29 mouse cellular contexts compared by ENCODE assay signal in genomic region chr8:65553376-65554014, GRCm38 (mm10).
"Had no signal": no experiment of that assay in that cellular context is flagged by ENCODE, and none has a peak within 500 bp of the region (broad histone marks: within the 10 kb centered on the region; RNA-seq: fewer than 3 reads in every experiment).

No protein-coding gene starts in this region.

- H3K9ac ChIP-seq: limb, embryonic 12.5 days; limb, embryonic 13.5 days; limb, embryonic 15.5 days; liver, embryonic 12.5 days; liver, embryonic 13.5 days; liver, embryonic 14.5 days; liver, embryonic 15.5 days; liver, postnatal 0 days; lung, embryonic 14.5 days; lung, embryonic 15.5 days; midbrain, embryonic 12.5 days; midbrain, embryonic 13.5 days; midbrain, embryonic 15.5 days; neural tube, embryonic 12.5 days had no signal

- H3K27me3 ChIP-seq: limb, embryonic 12.5 days; limb, embryonic 13.5 days; limb, embryonic 15.5 days; liver, embryonic 12.5 days; liver, embryonic 13.5 days; liver, embryonic 15.5 days; lung, embryonic 15.5 days; megakaryocyte, embryonic 14.5 days; midbrain, embryonic 12.5 days; midbrain, embryonic 13.5 days; midbrain, embryonic 15.5 days; neural tube, embryonic 12.5 days had no signal

- H3K4me2 ChIP-seq: limb, embryonic 12.5 days; limb, embryonic 13.5 days; limb, embryonic 15.5 days; liver, embryonic 11.5 days; liver, embryonic 12.5 days; liver, embryonic 13.5 days; liver, embryonic 15.5 days; lung, embryonic 14.5 days; lung, embryonic 15.5 days; midbrain, embryonic 11.5 days; midbrain, embryonic 12.5 days; midbrain, embryonic 13.5 days; midbrain, embryonic 15.5 days; neural tube, embryonic 12.5 days had no signal

- H3K27ac ChIP-seq: limb, embryonic 10.5 days; limb, embryonic 12.5 days; limb, embryonic 13.5 days; limb, embryonic 15.5 days; liver, embryonic 12.5 days; liver, embryonic 13.5 days; liver, embryonic 14.5 days; liver, embryonic 15.5 days; lung, embryonic 15.5 days; macrophage; midbrain, embryonic 10.5 days; midbrain, embryonic 12.5 days; midbrain, embryonic 13.5 days; midbrain, embryonic 15.5 days; neural tube, embryonic 12.5 days had no signal

- H3K4me1 ChIP-seq: limb, embryonic 10.5 days; limb, embryonic 12.5 days; limb, embryonic 13.5 days; limb, embryonic 15.5 days; liver, embryonic 12.5 days; liver, embryonic 13.5 days; liver, embryonic 15.5 days; lung, embryonic 15.5 days; megakaryocyte, embryonic 14.5 days; midbrain, embryonic 10.5 days; midbrain, embryonic 12.5 days; midbrain, embryonic 13.5 days; midbrain, embryonic 15.5 days; neural tube, embryonic 12.5 days had no signal

- H3K36me3 ChIP-seq: limb, embryonic 10.5 days; limb, embryonic 12.5 days; limb, embryonic 13.5 days; limb, embryonic 15.5 days; liver, embryonic 12.5 days; liver, embryonic 13.5 days; liver, embryonic 15.5 days; lung, embryonic 15.5 days; midbrain, embryonic 10.5 days; midbrain, embryonic 12.5 days; midbrain, embryonic 13.5 days; midbrain, embryonic 15.5 days; neural tube, embryonic 12.5 days had no signal

- H3K9me3 ChIP-seq: limb, embryonic 10.5 days; limb, embryonic 12.5 days; limb, embryonic 13.5 days; limb, embryonic 15.5 days; liver, embryonic 12.5 days; liver, embryonic 13.5 days; liver, embryonic 15.5 days; lung, embryonic 15.5 days; midbrain, embryonic 10.5 days; midbrain, embryonic 12.5 days; midbrain, embryonic 13.5 days; midbrain, embryonic 15.5 days; neural tube, embryonic 12.5 days had no signal

- DNase-seq: left cerebral cortex, postnatal 4 days; liver; liver, embryonic 13.5 days; liver, postnatal 0 days; lung, adult 18-20 months; lung, adult 2 months; lung, embryonic 14.5 days; lung, postnatal 14 days; lung, postnatal 36 days; lung, postnatal 4 days; midbrain, embryonic 14.5 days had no signal

- H3K4me3 ChIP-seq: limb, embryonic 10.5 days; limb, embryonic 12.5 days; limb, embryonic 13.5 days; limb, embryonic 15.5 days; liver, embryonic 12.5 days; liver, embryonic 13.5 days; liver, embryonic 15.5 days; lung, embryonic 15.5 days; megakaryocyte, embryonic 14.5 days; midbrain, embryonic 10.5 days; midbrain, embryonic 12.5 days; midbrain, embryonic 13.5 days; midbrain, embryonic 15.5 days; myocyte; neural tube, embryonic 12.5 days had no signal
